In the genomic region with DNA sequence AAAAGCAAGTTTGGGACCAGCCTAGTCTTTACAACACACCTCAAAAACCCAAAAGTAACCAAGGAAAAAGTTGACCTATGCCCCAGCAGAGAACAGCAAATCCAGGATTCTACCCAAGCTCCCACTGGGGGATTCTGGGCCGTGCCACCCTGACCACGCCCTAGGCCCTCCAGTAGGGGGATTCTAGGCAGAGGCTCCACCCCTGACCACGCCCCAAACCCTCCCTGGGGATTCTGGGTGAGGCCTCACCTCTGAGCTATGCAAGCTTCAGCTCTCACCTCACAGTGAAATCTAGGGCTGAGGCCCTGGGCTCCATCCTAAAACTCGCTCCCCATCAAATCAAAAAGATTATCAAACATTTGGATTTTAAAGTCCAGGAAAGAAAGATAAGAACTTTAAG, we compare ENCODE assay signal across 8 mouse cellular contexts. TPM values are rescaled to one million over a fixed set of nuclear protein-coding genes. Genes with fewer than 3 reads are reported as not detected.
DNase-seq lines count a peak whose midpoint lies in the region; ATAC-seq and TF ChIP-seq lines count a peak whose summit lies in the region.

No protein-coding gene starts in this region.

- no peak overlapping the region for H3K4me3 ChIP-seq in kidney, embryonic 15.5 days (replicated peaks)
- peak overlapping the region; percentile 65; the same call in 1 of the 2 replicates for H3K4me3 ChIP-seq in G1E (ENCODE audit: low read depth, low read length)
- H3K4me3 ChIP-seq in forebrain, embryonic 12.5 days (replicated peaks) = no peak overlapping the region
- no peak overlapping the region for H3K4me3 ChIP-seq in midbrain, embryonic 16.5 days (ENCODE audit: low read depth, low read length)

- no peak for TF ChIP-seq CTCF in G1E (IDR thresholded peaks at IDR 0.05; ENCODE audit: low read depth, low read length)

- no peak for DNase-seq in kidney, adult 11 months
- DNase-seq in G1E (ENCODE audit: low spot score) = peak; percentile 79
- no peak for DNase-seq in layer of hippocampus, postnatal 10 days (ENCODE audit: low spot score in 2 of 2)
- DNase-seq in layer of hippocampus, adult 9-11 months = no peak
- no peak for DNase-seq in frontal cortex, adult 2 months (ENCODE audit: extremely low spot score in 1 of 2, low spot score in 1 of 2)

- no peaks in the 10 kb centered on the region for H3K9me3 ChIP-seq in kidney, embryonic 15.5 days (replicated peaks)
- peaks cover 16% of the 10 kb centered on the region for H3K9me3 ChIP-seq in G1E (replicated peaks)
- H3K9me3 ChIP-seq in forebrain, embryonic 12.5 days = no peaks in the 10 kb centered on the region
- no peaks in the 10 kb centered on the region for H3K9me3 ChIP-seq in midbrain, embryonic 16.5 days (replicated peaks; ENCODE audit: control insufficient read depth, low read length, poor library complexity, severe bottlenecking)

- peaks cover 100% of the 10 kb centered on the region for H3K36me3 ChIP-seq in kidney, embryonic 15.5 days
- H3K36me3 ChIP-seq in G1E (replicated peaks) = peaks cover 97% of the 10 kb centered on the region
- H3K36me3 ChIP-seq in forebrain, embryonic 12.5 days (replicated peaks) = peaks cover 95% of the 10 kb centered on the region
- H3K36me3 ChIP-seq in midbrain, embryonic 16.5 days (ENCODE audit: control insufficient read depth, insufficient read depth, low read length) = peaks cover 41% of the 10 kb centered on the region

- H3K4me2 ChIP-seq in kidney, embryonic 15.5 days = no peak overlapping the region
- H3K4me2 ChIP-seq in forebrain, embryonic 12.5 days = no peak overlapping the region
- H3K4me2 ChIP-seq in midbrain, embryonic 16.5 days (ENCODE audit: low read length) = no peak overlapping the region

- ATAC-seq in kidney, embryonic 15.5 days (replicated peaks; ENCODE audit: low FRiP score) = peak; percentile 59; the same call in 1 of the 2 replicates
- ATAC-seq in G1E (ENCODE audit: extremely low read depth, insufficient number of reproducible peaks, low FRiP score, poor library complexity, severe bottlenecking) = peak; percentile 62; the same call in 1 of the 2 replicates
- ATAC-seq in forebrain, embryonic 12.5 days (ENCODE audit: low FRiP score) = 0 out of 2 replicates have a peak, but pooled peaks have one; percentile 21
- ATAC-seq in midbrain, embryonic 16.5 days = no peak

- WGBS in kidney, embryonic 15.5 days = 52% methylated on average over 4 of the region's 4 CpGs
- 52% methylated on average over 4 of the region's 4 CpGs for WGBS in forebrain, embryonic 12.5 days
- 45% methylated on average over 4 of the region's 4 CpGs for WGBS in midbrain, embryonic 16.5 days

- H3K27me3 ChIP-seq in kidney, embryonic 15.5 days = no peaks in the 10 kb centered on the region
- H3K27me3 ChIP-seq in G1E (ENCODE audit: insufficient read depth, low read length) = no peaks in the 10 kb centered on the region; the same call in 1 of the 2 replicates
- no peaks in the 10 kb centered on the region for H3K27me3 ChIP-seq in forebrain, embryonic 12.5 days
- H3K27me3 ChIP-seq in midbrain, embryonic 16.5 days (ENCODE audit: control insufficient read depth, insufficient read depth, low read depth, low read length) = no peaks in the 10 kb centered on the region

- peaks cover 25% of the 10 kb centered on the region for H3K4me1 ChIP-seq in kidney, embryonic 15.5 days
- peaks cover 86% of the 10 kb centered on the region for H3K4me1 ChIP-seq in G1E (ENCODE audit: insufficient read depth, low read depth, low read length)
- peaks cover 32% of the 10 kb centered on the region for H3K4me1 ChIP-seq in forebrain, embryonic 12.5 days
- 0 out of 2 replicates have a peak, but pooled peaks cover 2% of the 10 kb centered on the region for H3K4me1 ChIP-seq in midbrain, embryonic 16.5 days (ENCODE audit: control insufficient read depth, insufficient read depth, low read length)

- no peak overlapping the region for H3K27ac ChIP-seq in kidney, embryonic 15.5 days
- H3K27ac ChIP-seq in forebrain, embryonic 12.5 days = peak overlapping the region; percentile 42; the same call in 1 of the 2 replicates
- peak overlapping the region; percentile 23; the same call in 1 of the 2 replicates for H3K27ac ChIP-seq in midbrain, embryonic 16.5 days (ENCODE audit: low read length)

- H3K9ac ChIP-seq in kidney, embryonic 15.5 days = no peak overlapping the region
- no peak overlapping the region for H3K9ac ChIP-seq in forebrain, embryonic 12.5 days
- no peak overlapping the region for H3K9ac ChIP-seq in midbrain, embryonic 16.5 days (ENCODE audit: low read depth, low read length)

RNA-seq across cellular contexts. Expression of a gene that starts 9.9 kb away (rescaled TPM):
- polyA plus RNA-seq in kidney, embryonic 15.5 days (2015; fragmentation: Nextera tagmentation; extraction: Ambion mirVana) = 130 and 138 TPM in 2 replicates
- total RNA-seq in G1E (2014; fragmentation: Nextera tagmentation) = 152 and 175 TPM in 2 replicates
- total RNA-seq in G1E (2017) = 70.0 and 84.0 TPM in 2 replicates
- polyA plus RNA-seq in G1E (2012) = 1,090 and 1,330 TPM in 2 replicates
- polyA plus RNA-seq in forebrain, embryonic 12.5 days (2016; fragmentation: Nextera tagmentation; extraction: Ambion mirVana) = 203 and 205 TPM in 2 replicates
- polyA plus RNA-seq in midbrain, embryonic 16.5 days (2015; fragmentation: Nextera tagmentation; extraction: Ambion mirVana) = 30.2 and 35.2 TPM in 2 replicates
- total RNA-seq in layer of hippocampus, postnatal 10 days (2021) = 10 to 100 TPM; 36.1 to 42.9 TPM
- 33.5 and 34.2 TPM in 2 replicates for polyA plus RNA-seq in frontal cortex, adult 2 months (2012; rRNA removed)

RNA-seq across cellular contexts. Expression of a gene that starts 16.9 kb away (rescaled TPM):
- 790 and 798 TPM in 2 replicates for polyA plus RNA-seq in kidney, embryonic 15.5 days (2015; fragmentation: Nextera tagmentation; extraction: Ambion mirVana)
- 57.3 and 71.6 TPM in 2 replicates for total RNA-seq in G1E (2014; fragmentation: Nextera tagmentation)
- 376 and 446 TPM in 2 replicates for total RNA-seq in G1E (2017)
- 1,650 and 1,908 TPM in 2 replicates for polyA plus RNA-seq in G1E (2012)
- polyA plus RNA-seq in forebrain, embryonic 12.5 days (2016; fragmentation: Nextera tagmentation; extraction: Ambion mirVana) = 371 and 400 TPM in 2 replicates
- 455 and 532 TPM in 2 replicates for polyA plus RNA-seq in midbrain, embryonic 16.5 days (2015; fragmentation: Nextera tagmentation; extraction: Ambion mirVana)
- total RNA-seq in layer of hippocampus, postnatal 10 days (2021) = 100 to 1,000 TPM; 503 to 527 TPM
- polyA plus RNA-seq in frontal cortex, adult 2 months (2012; rRNA removed) = 1,306 and 1,773 TPM in 2 replicates

RNA-seq across cellular contexts. Expression of a gene that starts 24.2 kb away (rescaled TPM):
- polyA plus RNA-seq in kidney, embryonic 15.5 days (2015; fragmentation: Nextera tagmentation; extraction: Ambion mirVana) = 260 and 283 TPM in 2 replicates
- total RNA-seq in G1E (2014; fragmentation: Nextera tagmentation) (37.3 and 41.7 TPM in 2 replicates), G1E (2017) (36.0 and 42.0 TPM in 2 replicates)
- polyA plus RNA-seq in G1E (2012) = 244 and 272 TPM in 2 replicates
- 312 and 327 TPM in 2 replicates for polyA plus RNA-seq in forebrain, embryonic 12.5 days (2016; fragmentation: Nextera tagmentation; extraction: Ambion mirVana)
- polyA plus RNA-seq in midbrain, embryonic 16.5 days (2015; fragmentation: Nextera tagmentation; extraction: Ambion mirVana) = 174 and 188 TPM in 2 replicates
- 100 to 1,000 TPM; 119 to 129 TPM for total RNA-seq in layer of hippocampus, postnatal 10 days (2021)
- polyA plus RNA-seq in frontal cortex, adult 2 months (2012; rRNA removed) = 200 and 215 TPM in 2 replicates

RNA-seq across cellular contexts. Expression of a gene that starts 36.1 kb away (rescaled TPM):
- polyA plus RNA-seq in kidney, embryonic 15.5 days (2015; fragmentation: Nextera tagmentation; extraction: Ambion mirVana) = 7.1 and 8.4 TPM in 2 replicates
- 7.7 and 11.4 TPM in 2 replicates for total RNA-seq in G1E (2014; fragmentation: Nextera tagmentation)
- total RNA-seq in G1E (2017) = 8.7 and 10.9 TPM in 2 replicates
- 35.3 and 41.9 TPM in 2 replicates for polyA plus RNA-seq in G1E (2012)
- polyA plus RNA-seq in forebrain, embryonic 12.5 days (2016; fragmentation: Nextera tagmentation; extraction: Ambion mirVana) = 17.3 and 21.3 TPM in 2 replicates
- polyA plus RNA-seq in midbrain, embryonic 16.5 days (2015; fragmentation: Nextera tagmentation; extraction: Ambion mirVana) = 13.6 and 15.0 TPM in 2 replicates
- 10 to 100 TPM; 33.6 to 36.6 TPM for total RNA-seq in layer of hippocampus, postnatal 10 days (2021)
- 17.2 and 17.7 TPM in 2 replicates for polyA plus RNA-seq in frontal cortex, adult 2 months (2012; rRNA removed)
